Mouse (Mus musculus) regulatory T cell (primary cell): ENCODE results near the gene Pip5k1c.

Experiments
- in situ Hi-C: fragments of 300-600 bp; cut with MboI, MseI; formaldehyde crosslinking; loops from one replicate; pipeline ENCODE4 v1.15.1; 2025; ENCODE audit warnings: high pct_unique_total_duplicates

The Pip5k1c gene

GRCm38 (mm10) chr10:81302288-81302687, 9.5 kb downstream of the Pip5k1c start:
- in situ Hi-C loops, result no loop called here

GRCm38 (mm10) chr10:81302781-81303218, 10.0 kb downstream of the Pip5k1c start:
- in situ Hi-C loops, result no loop called here

- in situ Hi-C loops, result no loop called here
Observed at GRCm38 (mm10) chr10:81303258-81303657, 10.5 kb downstream of the Pip5k1c start.

GRCm38 (mm10) chr10:81303761-81304160, 11.0 kb downstream of the Pip5k1c start:
- in situ Hi-C loops, result no loop called here

- in situ Hi-C loops, result no loop called here
Observed at GRCm38 (mm10) chr10:81304597-81305238, 12.0 kb downstream of the Pip5k1c start.

- in situ Hi-C loops, result no loop called here
Observed at GRCm38 (mm10) chr10:81305663-81306062, 12.9 kb downstream of the Pip5k1c start.

GRCm38 (mm10) chr10:81306173-81306668, 13.5 kb downstream of the Pip5k1c start:
- in situ Hi-C loops, result no loop called here

- in situ Hi-C loops, result no loop called here
Observed at GRCm38 (mm10) chr10:81306837-81307682, 14.3 kb downstream of the Pip5k1c start.

- in situ Hi-C loops, result no loop called here
Observed at GRCm38 (mm10) chr10:81309571-81309970, 16.8 kb downstream of the Pip5k1c start.

- in situ Hi-C loops, result no loop called here
Observed at GRCm38 (mm10) chr10:81313581-81313980, 20.8 kb downstream of the Pip5k1c start.

GRCm38 (mm10) chr10:81314201-81314600, 21.4 kb downstream of the Pip5k1c start:
- in situ Hi-C loops, result no loop called here

- in situ Hi-C loops, result no loop called here
Observed at GRCm38 (mm10) chr10:81315587-81315986, 22.8 kb downstream of the Pip5k1c start.

GRCm38 (mm10) chr10:81316338-81317060, 23.7 kb downstream of the Pip5k1c start:
- in situ Hi-C loops, result no loop called here

- in situ Hi-C loops, result no loop called here
Observed at GRCm38 (mm10) chr10:81317273-81317672, 24.5 kb downstream of the Pip5k1c start.

GRCm38 (mm10) chr10:81318589-81319329, 26.0 kb downstream of the Pip5k1c start:
- in situ Hi-C loops, result no loop called here

- in situ Hi-C loops, result no loop called here
Observed at GRCm38 (mm10) chr10:81319330-81319699, 26.6 kb downstream of the Pip5k1c start.

GRCm38 (mm10) chr10:81319741-81320549, 27.2 kb downstream of the Pip5k1c start:
- in situ Hi-C loops, result no loop called here

- in situ Hi-C loops, result no loop called here
Observed at GRCm38 (mm10) chr10:81320550-81321347, 28.0 kb downstream of the Pip5k1c start, which contains the start of gene Cactin. TSS of gene Cactin (plus strand) at chr10:81321103.

GRCm38 (mm10) chr10:81321436-81321835, 28.7 kb downstream of the Pip5k1c start:
- in situ Hi-C loops, result no loop called here

GRCm38 (mm10) chr10:81322444-81322843, 29.7 kb downstream of the Pip5k1c start:
- in situ Hi-C loops, result no loop called here
